Mouse (Mus musculus): Measurements from ENCODE around the gene Chst11.

Chst11 gene

DNA sequence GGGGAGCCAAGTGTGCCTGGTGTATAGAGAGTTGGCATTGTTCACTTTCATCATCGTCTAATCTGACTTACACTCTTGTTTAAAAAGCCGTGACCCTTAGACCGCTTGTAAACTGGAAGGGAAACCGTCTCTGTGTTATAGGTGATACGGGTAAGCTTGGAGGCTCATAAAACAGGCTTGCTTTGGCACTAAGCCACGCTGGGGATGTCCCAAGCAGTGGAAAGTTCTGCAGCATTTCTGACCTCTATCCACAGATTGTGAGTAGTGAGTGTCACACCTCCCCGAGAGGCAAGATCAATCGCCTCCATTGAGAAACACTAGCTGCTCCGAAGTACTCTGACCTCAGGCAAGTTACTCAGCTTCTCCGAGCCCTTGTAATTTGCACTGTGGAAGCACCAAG lies 47.3 kb downstream of the Chst11 start:
- DNase-seq (ENCODE audit: low read depth, low spot score), result no peak

DNA sequence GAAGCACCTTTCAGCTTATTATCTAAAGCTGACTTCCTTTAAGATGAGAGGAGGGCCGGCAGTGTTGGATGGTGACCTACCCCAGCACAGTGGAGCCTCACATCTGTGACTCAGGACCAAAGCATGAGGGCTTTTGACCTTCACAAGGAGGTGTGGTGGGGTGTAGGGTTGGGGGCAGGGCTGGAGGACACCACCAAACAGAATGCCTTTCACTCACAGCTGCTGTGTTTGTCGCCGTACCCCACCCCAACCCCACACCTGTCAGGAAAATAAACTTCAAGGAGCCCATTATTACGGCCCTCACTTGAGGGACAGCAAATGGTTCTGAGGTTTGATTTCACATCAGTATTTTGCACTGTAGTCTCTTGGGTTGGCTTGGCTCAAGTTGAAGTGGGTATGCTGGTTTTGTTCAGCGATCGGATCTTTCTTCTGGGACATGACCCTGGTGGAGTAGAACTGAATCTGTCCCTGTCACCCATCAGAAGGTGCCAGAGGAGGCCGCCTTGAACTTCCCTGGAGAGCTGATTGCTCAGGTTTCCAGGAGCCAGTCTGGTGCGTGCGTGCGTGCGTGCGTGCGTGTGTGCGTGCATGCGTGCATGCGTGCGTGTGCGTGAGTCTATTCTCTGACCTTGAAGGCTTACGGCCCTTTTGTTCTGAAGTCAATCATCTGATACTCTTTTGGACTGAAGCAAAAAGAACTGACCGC lies 51.2 kb downstream of the Chst11 start:
- DNase-seq (ENCODE audit: low read depth, low spot score), result peak; percentile 45

DNA sequence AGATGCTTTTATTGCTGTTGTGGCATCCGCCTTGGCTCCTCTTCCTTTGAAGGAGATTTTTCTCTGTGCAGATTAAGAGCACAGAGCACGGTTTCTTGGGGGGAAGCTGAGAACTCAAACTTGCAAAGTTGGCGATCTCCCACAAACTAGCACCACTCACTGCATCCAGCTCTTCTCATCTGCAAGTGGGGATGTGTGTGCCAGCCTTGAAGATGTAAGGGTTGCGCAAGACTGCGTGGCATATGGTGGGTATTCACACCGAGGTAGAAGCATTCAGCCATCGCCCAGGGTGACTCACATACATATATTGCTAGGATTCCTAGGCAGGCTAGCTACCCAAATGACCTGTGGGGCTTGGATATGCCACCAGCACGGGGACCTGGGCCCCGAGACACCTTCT lies 52.9 kb downstream of the Chst11 start:
- DNase-seq (ENCODE audit: low read depth, low spot score), result no peak

DNA sequence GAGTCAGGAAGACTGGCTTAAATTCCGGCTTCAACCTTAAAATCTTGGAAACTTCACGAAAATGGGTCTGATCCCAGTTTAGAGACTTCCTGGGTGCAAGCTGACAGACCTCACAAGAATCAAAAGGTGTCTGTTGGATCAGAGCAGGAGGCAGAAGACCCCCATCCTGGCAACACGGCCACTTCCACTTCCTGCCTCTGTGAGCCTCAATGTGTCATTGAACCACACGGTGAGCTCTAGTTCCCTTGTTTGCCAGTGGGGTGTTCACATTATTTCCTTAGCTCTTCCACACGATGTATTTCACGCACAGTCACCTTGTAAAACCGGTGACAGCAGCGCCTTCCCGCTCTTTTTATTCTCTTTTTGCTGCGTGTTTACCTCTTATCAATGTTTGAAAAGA lies 54.1 kb downstream of the Chst11 start:
- no peak for DNase-seq (ENCODE audit: low read depth, low spot score)

DNA sequence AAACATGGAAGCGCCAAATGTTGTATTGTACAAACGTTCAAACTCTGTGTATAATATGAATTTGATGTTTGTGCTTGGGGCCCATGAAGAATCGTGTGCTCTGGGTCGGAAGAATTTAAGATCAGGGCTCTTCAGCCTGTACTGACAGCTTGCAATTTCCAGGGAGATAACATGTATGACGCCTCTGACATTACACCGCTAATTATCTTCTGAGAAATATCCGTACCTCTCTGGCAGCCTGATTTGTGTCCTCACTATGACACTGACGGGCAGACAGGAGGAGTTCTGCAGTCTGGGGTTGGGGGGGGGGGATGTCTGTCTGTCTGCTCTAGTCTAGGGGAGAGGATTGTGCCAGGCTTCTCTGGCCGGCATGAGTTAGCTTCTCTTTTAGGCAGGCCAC lies 56.6 kb downstream of the Chst11 start:
- no peak for DNase-seq (ENCODE audit: low read depth, low spot score)

DNA sequence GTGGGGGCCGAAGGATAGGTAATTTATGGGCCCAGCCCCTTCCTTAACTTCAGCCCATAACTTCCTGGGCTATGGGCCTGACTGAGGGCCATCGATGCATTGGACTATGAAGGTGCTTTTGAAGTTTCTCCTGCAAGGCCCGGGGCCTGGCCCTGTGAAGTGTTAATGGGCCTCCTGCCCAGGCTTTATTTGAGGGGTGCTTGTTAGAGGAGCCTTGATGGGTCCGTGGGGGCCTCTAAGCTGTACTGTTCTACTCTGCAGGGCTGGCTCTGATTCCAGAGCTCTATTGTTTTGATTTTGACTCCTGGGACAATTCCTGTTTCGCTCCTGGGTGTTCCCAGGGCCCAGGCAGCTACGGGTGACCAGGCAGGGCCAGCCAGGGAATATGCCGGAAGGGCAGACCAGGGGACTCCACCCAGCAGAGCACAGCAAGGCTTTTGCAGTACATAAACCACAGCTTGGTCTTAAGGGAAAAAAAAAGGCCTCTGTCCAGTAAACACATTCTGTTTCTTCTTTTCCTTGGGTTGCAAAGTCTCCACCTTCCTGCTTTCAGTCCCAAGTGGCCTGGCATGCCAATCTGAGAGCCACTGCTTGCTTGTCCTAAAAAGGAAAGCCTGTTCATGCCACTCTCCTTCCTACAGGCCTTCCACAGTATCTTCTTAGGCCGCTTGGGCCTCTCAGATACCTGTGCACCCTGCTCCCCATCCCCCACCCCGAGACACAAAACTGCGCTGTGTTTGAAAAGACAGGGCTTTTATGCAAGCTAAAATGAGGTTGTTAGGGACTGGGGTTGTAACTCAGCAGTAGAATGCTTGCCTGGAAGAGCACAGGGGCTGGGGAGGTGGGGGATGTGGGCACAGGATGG lies 57.5 kb downstream of the Chst11 start:
- DNase-seq (ENCODE audit: low read depth, low spot score), result no peak

DNA sequence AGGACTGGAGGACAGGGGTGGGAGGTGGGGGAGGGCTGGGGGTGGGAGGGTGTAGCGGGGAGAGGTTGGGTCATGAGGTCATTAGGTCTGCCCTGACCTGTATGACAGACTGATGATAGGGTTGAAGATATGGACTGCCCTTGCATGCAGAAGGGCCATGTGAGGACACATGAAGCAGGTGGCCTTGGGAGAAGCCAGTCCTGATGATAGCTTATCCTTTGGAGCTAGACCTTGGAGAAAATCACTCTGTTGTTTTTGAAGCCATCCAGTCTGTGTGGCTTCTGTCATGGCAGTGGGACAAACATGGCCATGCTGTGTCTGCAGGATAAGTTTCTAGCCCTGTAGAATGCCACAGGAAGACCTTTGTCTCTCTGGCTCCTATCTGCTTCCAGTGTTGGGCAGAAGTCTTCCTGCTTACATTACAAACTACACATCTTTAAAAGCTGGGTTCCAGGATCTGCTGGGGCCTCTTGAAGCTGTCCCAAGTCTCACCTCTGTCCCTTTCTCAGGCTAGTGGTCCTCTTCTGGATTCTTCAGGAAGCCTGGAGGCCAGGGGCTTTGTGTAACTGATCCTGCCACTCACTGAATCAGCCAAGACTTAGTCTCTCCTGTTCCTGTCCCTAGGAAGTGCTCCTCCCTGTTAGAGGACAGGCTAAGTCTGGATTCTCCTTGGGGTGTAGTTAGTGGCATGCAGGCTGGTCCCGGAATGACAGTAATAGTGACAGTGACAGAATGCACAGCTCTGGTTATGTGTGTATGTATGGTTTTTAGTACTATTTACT lies 58.4 kb downstream of the Chst11 start:
- no peak for DNase-seq (ENCODE audit: low read depth, low spot score)

DNA sequence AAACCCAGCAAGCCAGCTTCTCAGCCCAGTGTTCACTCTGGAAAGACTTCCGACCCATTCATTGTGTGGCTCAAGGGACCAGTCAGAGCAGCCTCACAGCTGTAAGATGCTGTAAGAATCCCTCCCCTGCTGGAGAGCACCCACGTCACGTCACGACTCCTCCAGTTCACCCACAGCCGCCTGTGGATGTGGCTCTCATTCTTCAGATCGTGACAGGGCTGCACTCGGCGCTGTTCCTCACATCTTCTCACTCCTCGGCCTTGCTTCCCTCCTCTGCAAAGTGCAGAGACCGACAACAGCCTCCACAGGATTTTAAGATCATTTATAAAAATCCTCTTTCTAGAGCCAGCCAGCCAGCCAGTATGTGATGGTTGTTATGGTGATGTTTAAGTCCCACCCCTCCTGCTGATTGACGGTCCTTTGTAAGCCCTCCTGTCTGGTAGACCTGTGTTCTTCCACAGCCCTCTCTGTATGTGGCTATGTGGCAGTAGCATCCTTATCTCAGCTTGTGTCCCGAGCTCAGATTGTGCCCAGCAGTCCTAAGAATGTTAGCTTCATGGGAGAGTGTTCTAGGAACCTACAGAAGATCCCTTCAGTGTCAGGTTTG lies 64.0 kb downstream of the Chst11 start:
- no peak for DNase-seq (ENCODE audit: low read depth, low spot score)

DNA sequence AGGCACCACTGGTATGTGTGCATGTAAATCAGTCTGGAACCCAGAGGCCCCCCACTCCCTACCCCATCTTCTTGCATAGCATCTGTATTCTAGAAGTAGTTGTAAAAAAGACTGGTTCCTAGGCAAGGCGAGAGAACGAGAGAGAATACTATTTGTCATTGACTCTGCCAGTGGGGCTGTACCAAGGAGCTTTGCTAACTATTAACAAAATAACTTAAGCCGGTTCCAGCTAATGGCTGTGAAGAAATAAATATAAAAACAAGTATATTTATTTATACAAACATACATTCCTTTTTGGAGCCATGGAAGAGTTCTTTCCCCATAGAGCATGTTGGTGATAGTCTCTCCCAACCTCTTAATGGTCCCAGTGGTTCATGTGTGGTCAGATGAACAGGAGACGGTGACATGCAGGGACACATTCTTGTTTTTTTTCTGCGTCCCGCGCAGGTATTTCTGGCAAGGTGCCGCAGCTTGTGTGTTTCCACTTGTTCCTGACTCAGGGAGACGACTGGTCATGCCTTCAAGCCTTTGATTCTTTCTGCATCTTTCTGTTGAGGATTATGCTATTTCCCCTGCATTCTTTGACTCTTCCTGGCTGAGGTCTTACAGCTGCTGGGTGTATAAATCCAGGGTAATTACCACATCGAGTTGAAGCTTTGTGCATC lies 68.7 kb downstream of the Chst11 start:
- DNase-seq (ENCODE audit: low read depth, low spot score), result no peak

DNA sequence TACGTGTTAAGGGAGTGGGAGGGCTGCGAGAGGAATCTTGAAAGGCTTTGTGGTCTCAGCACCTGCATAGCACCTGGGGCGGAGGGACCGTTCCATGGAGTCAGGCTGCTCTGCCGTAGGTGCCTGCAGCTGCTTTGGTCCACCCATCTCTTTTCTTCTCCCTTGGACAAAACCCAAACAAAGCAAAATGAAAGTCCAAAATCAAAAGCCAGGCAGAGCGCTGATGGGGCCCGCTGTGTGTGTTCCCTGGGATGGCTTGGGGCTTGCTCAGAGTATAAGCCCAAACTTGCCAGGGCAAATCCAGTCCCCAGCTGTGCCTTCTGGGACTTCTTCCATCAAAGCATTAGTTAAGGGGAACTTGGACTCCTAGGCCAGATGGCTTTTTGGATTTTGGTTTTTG lies 71.0 kb downstream of the Chst11 start:
- DNase-seq (ENCODE audit: low read depth, low spot score), result no peak

DNA sequence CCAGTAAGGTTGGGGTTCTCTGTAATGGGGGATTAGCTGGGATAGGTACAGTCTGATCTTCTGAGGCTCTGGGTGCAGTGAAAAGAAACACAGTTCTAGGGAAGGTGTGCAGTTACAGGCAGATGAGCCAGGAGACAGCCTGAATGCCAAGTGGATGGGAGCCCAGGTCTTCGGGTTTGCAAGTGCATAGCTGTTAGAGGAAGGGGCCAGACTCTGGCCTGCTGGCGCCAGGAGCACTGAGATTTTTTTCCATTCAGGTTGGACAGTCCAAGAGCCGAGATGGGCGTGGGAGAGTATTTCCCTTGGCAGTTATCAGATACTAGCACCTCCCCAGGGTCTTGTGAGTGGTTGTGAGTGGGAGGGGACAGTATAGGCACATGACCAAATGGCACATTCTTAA lies 71.6 kb downstream of the Chst11 start:
- no peak for DNase-seq (ENCODE audit: low read depth, low spot score)

DNA sequence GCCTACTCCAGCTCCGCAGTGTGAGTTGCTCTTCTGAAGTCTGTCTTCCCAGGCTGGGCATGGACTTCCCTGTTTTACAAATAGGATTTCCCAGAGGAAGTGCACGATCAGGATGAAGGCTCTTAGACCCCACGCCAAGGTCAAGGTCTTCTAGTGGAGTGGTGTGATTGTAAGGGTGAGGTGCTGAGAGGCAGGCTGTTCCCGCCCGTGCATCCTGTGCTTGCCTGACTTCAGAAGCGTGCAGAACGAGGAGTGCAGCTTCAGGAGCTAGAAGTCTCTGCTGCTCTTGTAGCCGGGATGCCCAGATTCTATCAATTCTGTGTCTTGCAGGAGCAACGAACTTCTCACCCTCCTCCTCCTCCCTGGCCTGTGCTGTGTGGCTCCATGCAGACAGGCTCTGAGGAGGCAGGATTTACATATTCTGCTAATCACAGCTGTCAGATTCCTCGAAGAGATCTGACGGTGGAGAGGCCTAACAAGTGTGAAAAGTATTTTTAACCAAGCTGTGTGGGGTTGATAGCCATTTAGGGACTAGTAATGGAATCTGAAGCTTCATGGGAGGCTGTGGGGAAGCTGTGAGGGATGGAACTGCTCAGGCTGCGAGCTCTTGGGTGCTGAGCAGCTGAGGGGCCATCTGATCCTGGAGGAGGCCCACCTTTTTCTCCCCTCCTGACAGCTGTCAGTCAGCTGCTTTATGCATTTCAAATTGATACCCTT lies 74.9 kb downstream of the Chst11 start:
- no peak for DNase-seq (ENCODE audit: low read depth, low spot score)

DNA sequence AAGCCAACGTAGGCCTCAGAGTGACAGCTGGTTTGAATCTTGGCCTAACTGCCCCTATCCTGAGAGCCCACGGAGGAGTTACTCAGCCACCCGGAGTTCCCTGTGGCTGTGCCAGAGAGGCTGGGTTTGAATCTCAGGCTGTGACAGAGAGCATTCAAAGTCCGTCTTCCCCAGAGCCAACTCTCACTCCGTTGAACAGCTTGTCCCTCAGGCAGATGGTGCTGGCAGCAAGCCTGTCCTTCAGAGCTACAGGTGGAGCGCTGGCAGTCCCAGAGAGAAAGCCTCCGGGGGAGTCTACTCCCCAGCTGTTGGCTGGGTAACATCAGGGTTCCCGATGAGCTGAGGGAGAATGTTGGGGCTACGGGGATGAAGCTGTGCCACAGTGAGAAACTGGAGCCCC lies 77.0 kb downstream of the Chst11 start:
- no peak for DNase-seq (ENCODE audit: low read depth, low spot score)

DNA sequence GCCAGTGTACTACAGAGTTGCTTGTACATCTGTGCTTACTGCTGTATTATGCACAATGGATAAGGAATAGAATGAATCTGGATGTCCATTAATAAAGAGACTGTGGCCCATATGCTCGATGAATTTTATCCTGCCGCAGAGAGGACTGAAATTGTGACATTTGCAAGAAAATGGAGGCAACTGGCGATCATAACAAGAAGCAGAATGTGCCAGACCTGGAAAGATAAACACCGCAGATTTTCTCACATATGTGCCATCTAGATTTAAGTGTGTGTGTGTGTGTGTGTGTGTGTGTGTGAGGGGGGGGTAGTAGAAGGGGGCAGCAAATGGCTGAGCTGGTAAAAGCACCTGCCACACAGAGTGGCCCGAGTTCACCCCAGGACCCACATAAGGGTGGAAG lies 79.5 kb downstream of the Chst11 start:
- no peak for DNase-seq (ENCODE audit: low read depth, low spot score)

DNA sequence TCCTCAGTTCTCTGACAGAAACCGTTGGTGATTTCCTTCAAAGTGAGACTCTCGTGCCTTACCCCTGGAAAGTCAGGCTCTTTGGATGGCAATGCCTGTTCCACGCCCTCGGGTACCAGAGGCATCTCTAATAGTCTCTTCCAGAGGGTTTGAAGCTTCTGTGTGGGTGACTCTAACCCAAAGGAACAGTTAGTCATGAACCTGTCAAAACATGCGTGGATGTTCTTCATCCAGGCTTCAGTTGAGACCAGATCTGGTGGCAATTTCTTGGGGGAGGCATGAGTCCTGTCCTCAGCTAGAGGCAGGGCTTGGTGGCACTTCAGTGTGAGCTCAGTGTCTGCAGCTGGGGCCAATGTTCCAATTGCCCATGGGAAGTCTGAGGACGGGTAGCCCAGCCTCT lies 80.9 kb downstream of the Chst11 start:
- no peak for DNase-seq (ENCODE audit: low read depth, low spot score)

DNA sequence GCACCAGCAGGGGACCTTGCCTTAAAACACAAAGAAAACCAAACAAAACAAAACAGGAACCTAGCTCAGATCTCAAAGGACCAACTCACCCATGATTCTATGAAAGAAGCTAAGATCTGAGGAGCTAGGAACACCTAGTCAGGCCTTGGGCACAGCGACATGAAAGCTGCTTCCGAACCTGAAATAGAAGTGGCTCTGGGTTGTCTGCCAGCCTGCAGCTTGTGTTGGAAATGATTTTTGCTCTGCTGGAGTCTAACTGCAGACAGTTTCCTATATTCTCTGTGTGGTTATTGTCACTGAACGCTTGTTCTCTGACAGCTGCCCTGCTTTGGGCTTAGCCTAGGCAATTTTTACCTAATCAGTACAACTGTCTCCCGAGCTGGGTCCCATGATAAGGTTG lies 82.0 kb downstream of the Chst11 start:
- DNase-seq (ENCODE audit: low read depth, low spot score), result no peak

DNA sequence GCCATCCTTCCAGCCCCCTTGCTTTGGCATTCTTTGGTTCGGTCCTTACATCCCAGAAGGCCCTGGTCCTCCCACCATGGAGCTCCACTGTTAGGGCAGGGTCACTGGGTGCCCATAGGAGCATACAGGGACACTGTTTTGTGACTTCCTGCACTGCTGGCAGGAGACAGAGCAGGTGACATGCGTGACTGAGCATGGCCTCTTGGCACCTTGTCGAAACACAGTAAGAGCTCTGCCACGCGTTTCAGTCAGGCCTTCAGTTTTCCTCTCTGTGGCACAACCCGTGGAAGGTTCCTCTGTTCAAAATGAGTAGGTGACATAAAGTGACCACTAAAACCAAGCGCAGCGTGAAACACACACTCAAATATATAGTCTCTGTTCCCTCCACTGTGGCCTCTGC lies 83.2 kb downstream of the Chst11 start:
- DNase-seq (ENCODE audit: low read depth, low spot score), result no peak

DNA sequence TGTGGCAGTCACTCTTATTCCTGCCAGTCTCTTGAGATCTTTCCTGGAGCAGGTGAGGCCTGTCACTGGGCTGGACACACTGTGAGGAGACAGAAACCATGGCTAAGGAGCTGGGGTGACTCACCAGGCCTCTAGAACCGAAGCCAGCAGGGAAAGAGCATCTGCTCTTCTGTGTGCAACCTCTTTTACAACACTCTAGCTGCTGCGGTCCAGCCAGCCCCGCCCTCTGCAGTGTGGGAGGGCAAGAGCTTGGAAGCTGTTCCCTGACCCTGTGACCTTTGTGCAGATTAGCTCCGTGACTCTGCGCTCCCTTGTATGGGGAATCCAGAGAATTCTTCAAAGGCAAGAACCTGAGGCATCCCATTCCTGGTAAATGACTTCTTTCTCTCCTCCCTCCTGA lies 84.5 kb downstream of the Chst11 start:
- peak; percentile 62 for DNase-seq (ENCODE audit: low read depth, low spot score)

DNA sequence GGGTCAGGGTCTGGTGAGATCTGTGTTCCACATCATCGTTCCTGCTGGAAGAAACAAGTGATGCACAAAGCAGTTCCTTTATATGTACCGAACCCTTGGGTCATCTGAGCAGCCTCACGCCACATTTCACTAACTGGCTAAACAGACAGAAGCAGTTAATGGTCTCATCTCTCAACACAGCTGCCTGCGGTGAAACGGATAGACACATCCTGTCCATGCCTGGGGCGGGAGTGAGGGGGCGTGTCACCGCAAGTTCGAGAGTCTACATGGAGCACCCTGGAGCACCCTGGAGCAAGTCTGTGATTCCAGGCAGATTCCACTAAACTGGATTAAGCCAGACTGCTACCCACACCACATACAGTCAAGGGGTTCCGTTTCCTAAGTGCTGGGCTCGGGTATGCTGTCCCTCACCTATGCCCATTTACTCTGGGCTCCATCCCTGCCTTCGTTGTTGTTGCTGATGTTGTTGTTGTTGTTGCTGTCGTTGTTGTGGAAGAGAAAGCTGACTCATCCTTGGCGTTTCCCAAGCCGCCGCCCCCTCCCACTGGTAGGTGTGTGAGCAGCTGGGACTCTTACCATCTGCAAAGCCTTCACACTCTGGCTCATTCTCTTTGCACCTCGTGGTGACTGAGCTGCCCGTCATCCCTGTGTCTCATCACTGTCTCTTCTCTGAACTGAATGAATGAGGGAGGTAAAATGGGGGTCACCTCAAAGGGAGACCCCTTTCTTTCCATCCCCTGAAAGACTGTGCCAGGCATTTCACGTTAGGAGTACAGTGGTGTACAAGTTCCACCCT lies 86.7 kb downstream of the Chst11 start:
- no peak for DNase-seq (ENCODE audit: low read depth, low spot score)

DNA sequence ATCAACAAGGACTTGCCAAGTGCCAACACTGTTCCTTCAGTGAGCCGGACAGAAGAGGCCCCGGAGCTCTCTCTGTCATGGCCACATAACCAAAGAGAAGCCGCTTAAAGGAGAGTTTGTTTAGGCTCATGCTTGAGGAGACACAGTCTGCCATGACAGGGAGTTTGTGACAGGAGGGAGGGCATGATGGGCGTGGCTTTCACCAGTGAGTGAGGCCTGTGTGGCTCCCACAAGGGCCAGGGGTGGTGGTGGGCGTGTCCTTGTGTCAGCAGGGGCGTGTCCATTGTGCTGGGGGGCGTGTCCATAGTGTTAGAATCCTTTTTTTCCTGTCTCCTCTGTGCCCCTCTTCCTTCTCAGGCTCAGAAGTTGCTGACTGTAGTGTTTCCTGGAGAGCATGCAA lies 87.8 kb downstream of the Chst11 start:
- DNase-seq (ENCODE audit: low read depth, low spot score), result peak; percentile 70
